Mouse (Mus musculus): ENCODE results near the gene Gm20388.

- TF ChIP-seq CTCF (IDR thresholded peaks at IDR 0.05; ENCODE audit: borderline replicate concordance, extremely low read depth, insufficient read depth, insufficient read length) (no peak), POLR2A (IDR thresholded peaks at IDR 0.05; ENCODE audit: borderline replicate concordance, extremely low read depth, insufficient read depth, insufficient read length, poor library complexity, severe bottlenecking) (no peak)
Measured at GRCm38 (mm10) chr8:123233300-123233699, 3322.7 kb downstream of the Gm20388 start.

All from brain, embryonic 14.5 days (tissue).